Mouse (Mus musculus): Measurements from ENCODE around the gene Scnn1b.

DNA sequence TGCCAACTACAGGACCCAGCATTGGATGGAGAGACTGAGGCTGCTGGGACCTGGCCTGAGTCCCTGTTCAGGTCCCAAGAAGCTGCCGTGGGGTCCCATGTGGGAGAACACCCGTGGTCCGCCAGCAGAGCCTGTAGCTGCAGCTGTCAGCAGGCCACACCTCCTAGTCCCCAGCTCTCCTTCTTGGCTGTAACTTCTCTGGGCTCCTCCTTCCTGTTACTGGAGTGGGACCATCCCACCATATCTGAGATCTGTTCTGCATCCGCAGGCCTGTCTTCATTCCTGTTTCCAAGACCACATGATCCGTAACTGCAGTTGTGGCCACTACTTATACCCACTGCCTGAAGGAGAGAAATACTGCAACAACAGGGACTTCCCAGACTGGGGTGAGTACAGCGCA, 49.1 kb downstream of the Scnn1b start:
- TF ChIP-seq CTCF (IDR thresholded peaks at IDR 0.05; ENCODE audit: low read depth): no peak
- TF ChIP-seq EP300 (IDR thresholded peaks at IDR 0.05; ENCODE audit: low read depth): no peak
